Mouse (Mus musculus) c-Kit-positive CD71-negative TER-119-negative erythroid progenitor cells, embryonic 14.5 days (primary cell): ENCODE results near the gene Spryd4.
"Not testable (repeated sequence)": the region's sequence is repeated elsewhere in the genome, so short reads cannot be mapped to it uniquely, and the experiment has no call there.

Experiments
- DNase-seq: peaks from one replicate; pipeline ENCODE4 v3.0.0-alpha.2; 2013; ENCODE audit warnings: low read depth

Spryd4 gene

GRCm38 (mm10) chr10:128211390-128212108 is at the start of gene Spryd4:
Gene Spryd4, minus strand, starts transcription at chr10:128211807.
- peak; percentile 87 for DNase-seq

- not testable (repeated sequence) for DNase-seq
Observed at GRCm38 (mm10) chr10:128260376-128260775, 48.8 kb upstream of the Spryd4 start.

- DNase-seq: no peak
Observed at GRCm38 (mm10) chr10:128259946-128260345, 48.3 kb upstream of the Spryd4 start.

GRCm38 (mm10) chr10:128258953-128259352 is 47.3 kb upstream of the Spryd4 start:
- peak; percentile 34 for DNase-seq

- no peak for DNase-seq
Observed at GRCm38 (mm10) chr10:128256328-128256727, 44.7 kb upstream of the Spryd4 start.

GRCm38 (mm10) chr10:128255925-128256324 is 44.3 kb upstream of the Spryd4 start:
- DNase-seq: no peak

GRCm38 (mm10) chr10:128253677-128254255 is 42.2 kb upstream of the Spryd4 start, which contains the start of gene Apon:
Gene Apon, plus strand, starts transcription at chr10:128254096.
- no peak for DNase-seq

- DNase-seq: no peak
Observed at GRCm38 (mm10) chr10:128250565-128250964, 39.0 kb upstream of the Spryd4 start.

- DNase-seq: no peak
Observed at GRCm38 (mm10) chr10:128247020-128247732, 35.6 kb upstream of the Spryd4 start.

- no peak for DNase-seq
Observed at GRCm38 (mm10) chr10:128244121-128244520, 32.5 kb upstream of the Spryd4 start.

GRCm38 (mm10) chr10:128243252-128243651 is 31.6 kb upstream of the Spryd4 start:
- DNase-seq: no peak

GRCm38 (mm10) chr10:128240131-128240530 is 28.5 kb upstream of the Spryd4 start:
- DNase-seq: no peak

- no peak for DNase-seq
Observed at GRCm38 (mm10) chr10:128239140-128239539, 27.5 kb upstream of the Spryd4 start.

GRCm38 (mm10) chr10:128237807-128238480 is 26.3 kb upstream of the Spryd4 start:
- DNase-seq: no peak

- DNase-seq: no peak
Observed at GRCm38 (mm10) chr10:128236321-128236720, 24.7 kb upstream of the Spryd4 start.

- peak; percentile 75 for DNase-seq
Observed at GRCm38 (mm10) chr10:128232420-128232985, 20.9 kb upstream of the Spryd4 start.

GRCm38 (mm10) chr10:128231697-128232419 is 20.3 kb upstream of the Spryd4 start, which contains the start of gene Timeless:
Gene Timeless, plus strand, starts transcription at chr10:128232065.
- DNase-seq: peak; percentile 70

GRCm38 (mm10) chr10:128231146-128231545 is 19.5 kb upstream of the Spryd4 start:
- DNase-seq: no peak

- DNase-seq: no peak
Observed at GRCm38 (mm10) chr10:128230582-128230981, 19.0 kb upstream of the Spryd4 start.

GRCm38 (mm10) chr10:128228009-128228408 is 16.4 kb upstream of the Spryd4 start:
- DNase-seq: no peak

- DNase-seq: no peak
Observed at GRCm38 (mm10) chr10:128227592-128227991, 16.0 kb upstream of the Spryd4 start.
